Mouse (Mus musculus) myocyte (in vitro differentiated cells): ENCODE measurements around the gene Smarcc2.

Experiments used
- CEBPB ChIP-seq: IDR thresholded peaks from 2 replicates; pipeline ENCODE4 v1.6.1; 2011; ENCODE audit warnings: mild to moderate bottlenecking, moderate library complexity; ENCODE audit not compliant: poor library complexity, insufficient read depth, severe bottlenecking
- E2F4 ChIP-seq: IDR thresholded peaks from one replicate; pipeline ENCODE4 v1.6.1; 2011; ENCODE audit warnings: mild to moderate bottlenecking, control low read depth, moderate library complexity; ENCODE audit not compliant: insufficient read depth
- MAX ChIP-seq: IDR thresholded peaks from one replicate; pipeline ENCODE4 v1.6.1; 2011; ENCODE audit warnings: low read depth, mild to moderate bottlenecking, control low read depth
- MYOD1 ChIP-seq, 3 experiments: IDR thresholded peaks; one replicate each; pipeline ENCODE4 v1.6.1; 2011; ENCODE audit warnings: control low read depth in 2 of 3, low read depth in 2 of 3, mild to moderate bottlenecking in 2 of 3, moderate library complexity in 1 of 3; ENCODE audit not compliant: insufficient read length in 2 of 3, control insufficient read depth in 1 of 3
- MYOG ChIP-seq, 3 experiments: IDR thresholded peaks; one replicate each; pipeline ENCODE4 v1.6.1; 2011; ENCODE audit warnings: control low read depth in 2 of 3, low read depth in 2 of 3, mild to moderate bottlenecking in 2 of 3; ENCODE audit not compliant: insufficient read length in 2 of 3, control insufficient read depth in 1 of 3, insufficient read depth in 1 of 3
- POLR2A ChIP-seq: IDR thresholded peaks from one replicate; pipeline ENCODE4 v1.6.1; 2011; ENCODE audit warnings: low read depth, mild to moderate bottlenecking, control low read depth, moderate library complexity; ENCODE audit not compliant: insufficient read length
- POLR2AphosphoS2 ChIP-seq: IDR thresholded peaks from one replicate; pipeline ENCODE4 v1.6.1; 2011; ENCODE audit warnings: low read depth, control low read depth; ENCODE audit not compliant: insufficient read length
- REST ChIP-seq: IDR thresholded peaks from one replicate; pipeline ENCODE4 v1.6.1; 2011; ENCODE audit warnings: mild to moderate bottlenecking, control low read depth, moderate library complexity; ENCODE audit not compliant: insufficient read depth, insufficient read length
- SRF ChIP-seq: IDR thresholded peaks from one replicate; pipeline ENCODE4 v1.6.1; 2011; ENCODE audit warnings: low read depth; ENCODE audit not compliant: control insufficient read depth, insufficient read length
- TCF12 ChIP-seq: IDR thresholded peaks from one replicate; pipeline ENCODE4 v1.6.1; 2011; ENCODE audit warnings: mild to moderate bottlenecking, control low read depth; ENCODE audit not compliant: poor library complexity, insufficient read depth, severe bottlenecking
- TCF3 ChIP-seq: IDR thresholded peaks from one replicate; pipeline ENCODE4 v1.6.1; 2011; ENCODE audit warnings: low read depth, control low read depth; ENCODE audit not compliant: insufficient read length
- USF1 ChIP-seq: IDR thresholded peaks from one replicate; pipeline ENCODE4 v1.6.1; 2011; ENCODE audit warnings: low read depth, mild to moderate bottlenecking, control low read depth, moderate library complexity

DNA sequence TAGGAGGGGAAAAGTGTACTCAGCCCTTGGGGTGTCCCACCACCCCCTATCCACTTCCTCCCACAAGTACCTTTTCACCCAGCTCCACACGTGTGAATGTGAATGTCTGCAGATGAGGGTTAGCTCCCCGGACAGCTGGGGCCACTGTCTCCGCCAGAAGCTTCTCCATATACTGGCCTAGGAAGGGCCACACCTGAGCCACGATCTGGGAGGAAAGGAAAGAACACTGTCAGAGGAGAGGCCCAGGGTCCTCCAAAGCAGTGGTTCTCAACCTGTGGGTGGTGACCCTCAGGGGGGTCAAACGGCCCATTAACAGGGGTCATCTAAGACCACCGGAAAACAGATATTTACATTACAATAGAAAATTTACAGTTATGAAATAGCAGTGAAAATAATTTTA is 63.3 kb downstream of the Smarcc2 start:
- TF ChIP-seq USF1: no peak
- TF ChIP-seq POLR2A: no peak
- no peak for TF ChIP-seq TCF12
- TF ChIP-seq MYOD1 (IDR thresholded peaks at IDR 0.05; ENCODE audit: control insufficient read depth in 1 of 3, insufficient read length in 2 of 3, low read depth in 2 of 3): no peak
- TF ChIP-seq MAX: no peak
- TF ChIP-seq TCF3: no peak
- no peak for TF ChIP-seq E2F4
- no peak for TF ChIP-seq POLR2AphosphoS2
- no peak for TF ChIP-seq SRF
- no peak for TF ChIP-seq CEBPB
- no peak for TF ChIP-seq MYOG (IDR thresholded peaks at IDR 0.05; ENCODE audit: control insufficient read depth in 1 of 3, insufficient read depth in 1 of 3, insufficient read length in 2 of 3, low read depth in 2 of 3)
- TF ChIP-seq REST: no peak
